Mouse (Mus musculus) lung, postnatal 0 days (tissue): ENCODE measurements at regions not wholly inside any gene's neighbourhood (a gene's known extent, or its start where the extent isn't known, plus 50 kb on each side); places are given as distances from the start of the nearest gene placed in this dataset.

ENCODE experiments used
- CTCF ChIP-seq: IDR thresholded peaks from 2 replicates; pipeline ENCODE4 v1.5.1; 2016; ENCODE audit warnings: antibody characterized with exemption, mild to moderate bottlenecking
- EP300 ChIP-seq: IDR thresholded peaks from 2 replicates; pipeline ENCODE4 v1.6.1; 2016; ENCODE audit warnings: antibody characterized with exemption, mild to moderate bottlenecking, control low read depth

GRCm38 (mm10) chr14:12913956-12914355 is 91.1 kb upstream of the Cadps start:
- TF ChIP-seq CTCF = no peak
- no peak for TF ChIP-seq EP300
